Mouse (Mus musculus): ENCODE measurements at regions not wholly inside any gene's neighbourhood (a gene's known extent, or its start where the extent isn't known, plus 50 kb on each side); places are given as distances from the start of the nearest gene placed in this dataset.

DNA sequence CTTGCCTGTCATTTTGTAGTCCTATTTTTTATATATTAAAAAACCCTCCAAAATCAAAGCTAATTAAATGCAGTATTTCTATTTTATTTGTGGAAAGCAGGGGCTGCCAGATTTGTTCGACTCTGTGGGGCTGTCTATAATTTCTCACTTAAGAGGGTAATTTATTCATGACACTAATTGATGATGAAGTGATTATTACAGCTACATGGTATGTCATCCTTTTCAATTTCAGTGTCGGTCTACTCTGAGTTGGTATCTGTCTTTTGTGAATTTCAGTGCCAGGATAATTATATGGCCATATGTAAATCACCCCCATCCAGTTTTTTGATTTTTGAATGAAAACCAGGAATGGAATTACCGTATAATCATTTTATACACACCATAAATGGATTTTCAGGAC, 1319.1 kb downstream of the Cdh11 start:
- TF ChIP-seq POLR2A (IDR thresholded peaks at IDR 0.05; ENCODE audit: borderline replicate concordance, insufficient read depth, low read length), result no peak
- TF ChIP-seq CTCF (IDR thresholded peaks at IDR 0.05; ENCODE audit: borderline replicate concordance, insufficient read depth, low read depth, low read length), result no peak

Data from cerebellum, adult 2 months (tissue).